Mouse (Mus musculus): ENCODE results near the gene Ano6. TPM values are rescaled to one million over a fixed set of nuclear protein-coding genes. Genes with fewer than 3 reads are reported as not detected.

Gene Ano6
- total and polyA plus RNA-seq, 3 experiments = 14.9 to 27.0 (median 18.4) TPM

DNA sequence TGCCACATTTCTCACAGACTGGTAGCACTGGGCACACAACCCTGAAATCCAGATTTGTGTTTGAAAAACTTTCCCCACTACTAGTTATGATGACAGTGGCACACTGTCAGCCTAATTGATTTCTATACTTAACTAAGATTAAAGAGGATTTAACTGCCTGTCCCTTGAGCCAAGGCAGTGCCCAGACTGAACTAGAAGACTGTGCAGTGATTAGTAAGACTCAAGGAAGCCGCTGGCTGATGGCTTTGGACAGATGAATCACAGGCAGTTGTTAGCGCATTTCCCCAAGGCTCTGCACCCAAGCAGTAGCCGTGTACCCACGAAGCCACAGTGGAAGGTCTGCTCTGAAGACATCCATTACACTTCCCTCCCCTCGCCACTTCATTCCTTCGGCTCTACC is 138.4 kb downstream of the Ano6 start:
- H3K79me2 ChIP-seq (replicated peaks; ENCODE audit: control insufficient read depth, extremely low read depth, insufficient read depth, poor library complexity, severe bottlenecking) = no peaks in the 10 kb centered on the region; the same call in 1 of the 2 replicates
- dilution Hi-C loops (cut with MboI; ENCODE audit: extremely low pct_ligation_motif_present, extremely low pct_unique_long_range_greater_than_20kb, low sequenced_read_pairs) = no loop called here
- no peaks in the 10 kb centered on the region for H3K9me3 ChIP-seq (replicated peaks; ENCODE audit: low read length)
- TF ChIP-seq USF1 (IDR thresholded peaks at IDR 0.05; ENCODE audit: low read depth, low read length) (no peak), CHD1 (IDR thresholded peaks at IDR 0.05; ENCODE audit: low read depth, low read length) (no peak), MAX (IDR thresholded peaks at IDR 0.05; ENCODE audit: low read length) (no peak), CHD2 (IDR thresholded peaks at IDR 0.05; ENCODE audit: low read length) (no peak), MYC (IDR thresholded peaks at IDR 0.05; ENCODE audit: low read depth, low read length) (no peak), ZNF384 (IDR thresholded peaks at IDR 0.05; ENCODE audit: low read depth, low read length) (no peak), MEF2A (IDR thresholded peaks at IDR 0.05; ENCODE audit: borderline replicate concordance, low read depth, low read length) (no peak), CTCF (conservative IDR thresholded peaks at IDR 0.05 in 1 of 2, IDR thresholded peaks at IDR 0.05 in 1 of 2; ENCODE audit: low read depth in 2 of 2, low read length in 2 of 2) (no peak), MAFK (IDR thresholded peaks at IDR 0.05; ENCODE audit: insufficient replicate concordance, low read length) (no peak), HCFC1 (IDR thresholded peaks at IDR 0.05; ENCODE audit: low read depth, low read length) (no peak), ZC3H11A (IDR thresholded peaks at IDR 0.05; ENCODE audit: low read depth, low read length) (no peak), BHLHE40 (IDR thresholded peaks at IDR 0.05; ENCODE audit: low read depth, low read length) (no peak), USF2 (conservative IDR thresholded peaks at IDR 0.05; ENCODE audit: low read depth, low read length) (no peak)
- no peaks in the 10 kb centered on the region for H3K4me1 ChIP-seq (ENCODE audit: control insufficient read depth in 1 of 2, insufficient read depth in 2 of 2)
- in situ Hi-C loops (cut with MboI; ENCODE audit: low pct_ligation_motif_present, low pct_unique_long_range_greater_than_20kb, low sequenced_read_pairs) = no loop called here
- no peak overlapping the region for H3K27ac ChIP-seq (ENCODE audit: insufficient read depth, low read depth)
- H3K36me3 ChIP-seq (replicated peaks in 1 of 2; ENCODE audit: control insufficient read depth in 1 of 2, insufficient read depth in 1 of 2, low read length in 1 of 2) = peaks cover 15 to 86% of the 10 kb centered on the region in 2 experiments
- no peak overlapping the region for H3K9ac ChIP-seq (ENCODE audit: insufficient read depth, low read depth)
- no peak overlapping the region for H3K4me2 ChIP-seq (ENCODE audit: insufficient read depth, low read depth, poor library complexity, severe bottlenecking)
- no peaks in the 10 kb centered on the region for H3K27me3 ChIP-seq (replicated peaks)
- no peak for DNase-seq (ENCODE audit: extremely low read depth)
- no peak overlapping the region for H3K4me3 ChIP-seq (replicated peaks in 1 of 3; ENCODE audit: low read depth in 2 of 3, low read length in 2 of 3, poor library complexity in 1 of 3)

DNA sequence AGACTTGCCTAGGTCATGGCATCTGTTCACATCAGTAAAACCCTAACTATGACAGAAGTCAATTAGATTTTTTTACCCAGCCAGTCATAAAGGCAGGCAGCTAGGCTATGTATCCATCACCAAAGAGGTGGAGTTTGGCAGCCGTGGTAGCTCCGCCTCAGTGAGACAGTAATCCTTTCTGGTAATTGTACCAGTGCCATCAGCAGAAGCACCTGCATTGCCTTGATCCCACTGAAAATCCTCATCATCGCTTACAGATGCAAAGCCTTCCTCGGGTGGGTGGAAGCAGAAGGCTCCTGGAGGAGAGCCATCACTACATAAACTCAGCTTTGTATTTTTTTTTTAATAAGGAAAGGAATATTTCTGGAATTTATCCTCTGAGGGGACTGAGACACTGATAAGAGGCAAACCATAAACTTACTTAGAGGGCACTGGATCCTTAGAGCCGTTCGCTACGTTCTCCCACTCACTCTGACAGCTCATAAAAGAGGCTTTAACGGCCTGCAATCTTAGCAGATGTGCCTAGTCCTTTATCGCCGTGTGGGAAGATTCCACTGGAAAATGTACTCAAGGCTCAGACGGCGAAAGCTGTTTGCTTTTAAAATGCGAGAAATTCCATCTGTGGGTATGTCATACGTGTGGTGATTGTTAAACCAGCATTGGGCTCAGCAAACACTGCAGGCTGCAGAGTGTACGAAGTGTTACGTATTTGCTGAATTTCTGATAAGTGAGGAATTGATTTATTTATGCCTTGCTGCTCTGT is 140.6 kb downstream of the Ano6 start:
- TF ChIP-seq TCF12 (IDR thresholded peaks at IDR 0.05; ENCODE audit: low read depth, low read length) = no peak
- no peak for TF ChIP-seq CTCF (conservative IDR thresholded peaks at IDR 0.05 in 1 of 2, IDR thresholded peaks at IDR 0.05 in 1 of 2; ENCODE audit: low read depth in 2 of 2, low read length in 2 of 2)
- TF ChIP-seq POLR2A (IDR thresholded peaks at IDR 0.05; ENCODE audit: low read depth, low read length) = no peak
- H3K4me3 ChIP-seq (replicated peaks in 1 of 3; ENCODE audit: low read depth in 2 of 3, low read length in 2 of 3, poor library complexity in 1 of 3) = no peak overlapping the region
- DNase-seq (ENCODE audit: extremely low read depth) = no peak
- no peaks in the 10 kb centered on the region for H3K9me3 ChIP-seq (replicated peaks; ENCODE audit: low read length)
- in situ Hi-C loops (cut with MboI; ENCODE audit: low pct_ligation_motif_present, low pct_unique_long_range_greater_than_20kb, low sequenced_read_pairs) = no loop called here
- H3K36me3 ChIP-seq (replicated peaks in 1 of 2; ENCODE audit: control insufficient read depth in 1 of 2, insufficient read depth in 1 of 2, low read length in 1 of 2) = peaks cover 17 to 82% of the 10 kb centered on the region in 2 experiments
- H3K4me2 ChIP-seq (ENCODE audit: insufficient read depth, low read depth, poor library complexity, severe bottlenecking) = no peak overlapping the region
- no peak overlapping the region for H3K27ac ChIP-seq (ENCODE audit: insufficient read depth, low read depth)
- H3K27me3 ChIP-seq (replicated peaks) = no peaks in the 10 kb centered on the region
- no peak overlapping the region for H3K9ac ChIP-seq (ENCODE audit: insufficient read depth, low read depth)
- H3K4me1 ChIP-seq (ENCODE audit: control insufficient read depth in 1 of 2, insufficient read depth in 2 of 2) = no peaks in the 10 kb centered on the region
- H3K79me2 ChIP-seq (replicated peaks; ENCODE audit: control insufficient read depth, extremely low read depth, insufficient read depth, poor library complexity, severe bottlenecking) = no peaks in the 10 kb centered on the region
- dilution Hi-C loops (cut with MboI; ENCODE audit: extremely low pct_ligation_motif_present, extremely low pct_unique_long_range_greater_than_20kb, low sequenced_read_pairs) = no loop called here

Data from CH12.LX (cell line).